Mouse (Mus musculus): ENCODE results near the gene Plbd2.

The Plbd2 gene

DNA sequence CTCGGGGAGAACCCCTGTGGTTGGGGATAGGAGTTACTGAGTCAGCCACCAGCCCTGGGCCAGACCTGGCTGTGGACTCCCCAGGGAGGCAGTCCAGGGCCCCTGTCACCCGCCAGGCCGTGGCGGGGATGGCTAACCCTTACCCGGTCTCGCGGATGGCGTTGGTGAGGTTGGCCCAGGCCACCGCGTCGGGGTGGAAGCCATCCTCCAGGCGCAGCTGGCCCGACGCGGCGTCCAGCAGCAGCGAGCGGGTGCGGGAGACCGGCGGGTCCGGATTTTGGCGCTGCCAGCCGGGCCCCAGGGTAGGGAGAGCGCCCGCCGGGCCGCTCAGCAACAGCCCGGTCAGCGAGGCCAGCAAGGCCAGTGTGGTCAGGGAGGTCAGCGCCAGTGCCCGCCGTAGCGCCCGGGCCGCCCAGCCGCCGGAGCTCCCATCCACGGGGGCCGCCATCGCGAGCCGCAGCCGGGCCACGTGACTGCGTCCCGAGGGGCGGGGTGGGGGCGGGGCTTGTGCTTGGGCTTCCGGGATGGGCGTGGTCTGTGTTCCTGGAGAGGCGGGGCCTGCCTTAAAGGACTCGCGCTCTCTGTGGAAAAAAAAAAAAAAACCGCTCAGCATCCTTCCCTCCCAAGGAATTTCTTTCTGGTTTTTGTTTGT lies at the start of gene Plbd2:
Gene Plbd2, minus strand, starts transcription at position 482 of the 652 bp plus-strand sequence.
- DNase-seq (ENCODE audit: low read depth, low spot score), result peak; percentile 92

DNA sequence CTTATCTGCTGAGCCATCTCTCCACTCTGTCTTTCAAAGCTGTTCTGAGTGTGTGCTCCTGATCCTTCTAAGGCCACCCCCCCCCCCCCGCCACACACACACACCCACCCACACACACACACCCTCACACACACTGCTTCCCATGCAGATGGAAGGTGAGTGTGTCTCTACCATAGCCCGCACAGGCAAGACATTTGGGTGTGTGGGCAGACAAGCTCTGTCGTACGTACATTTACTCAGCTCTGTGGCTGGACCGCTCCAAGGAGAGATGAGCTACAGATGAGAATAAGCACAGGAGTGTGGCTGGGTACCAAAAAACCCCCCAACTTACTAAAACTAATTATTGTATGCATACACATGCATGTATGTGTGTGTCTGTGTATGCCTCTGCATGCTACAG lies 47.2 kb upstream of the Plbd2 start:
- peak; percentile 64 for DNase-seq (ENCODE audit: low read depth, low spot score)

DNA sequence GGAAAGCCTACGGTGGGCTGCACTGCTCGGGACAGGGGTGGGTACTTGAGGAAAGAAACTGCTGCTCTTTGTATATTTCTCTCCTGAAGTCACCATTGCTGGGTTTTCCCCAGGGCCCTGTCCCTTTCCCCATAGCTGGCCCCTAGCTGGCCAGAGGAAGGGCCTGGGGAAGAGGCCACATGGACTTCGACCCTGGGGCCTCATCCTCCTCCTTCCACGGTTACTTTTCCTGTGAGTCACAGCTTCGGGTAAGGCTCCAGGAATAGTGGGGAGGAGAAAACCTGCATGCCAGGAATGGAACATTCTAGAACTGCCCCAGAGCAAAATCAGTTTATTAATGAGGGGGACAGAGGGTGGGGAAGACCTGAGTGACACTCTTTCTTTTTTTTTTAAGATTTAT lies 46.7 kb upstream of the Plbd2 start:
- no peak for DNase-seq (ENCODE audit: low read depth, low spot score)

DNA sequence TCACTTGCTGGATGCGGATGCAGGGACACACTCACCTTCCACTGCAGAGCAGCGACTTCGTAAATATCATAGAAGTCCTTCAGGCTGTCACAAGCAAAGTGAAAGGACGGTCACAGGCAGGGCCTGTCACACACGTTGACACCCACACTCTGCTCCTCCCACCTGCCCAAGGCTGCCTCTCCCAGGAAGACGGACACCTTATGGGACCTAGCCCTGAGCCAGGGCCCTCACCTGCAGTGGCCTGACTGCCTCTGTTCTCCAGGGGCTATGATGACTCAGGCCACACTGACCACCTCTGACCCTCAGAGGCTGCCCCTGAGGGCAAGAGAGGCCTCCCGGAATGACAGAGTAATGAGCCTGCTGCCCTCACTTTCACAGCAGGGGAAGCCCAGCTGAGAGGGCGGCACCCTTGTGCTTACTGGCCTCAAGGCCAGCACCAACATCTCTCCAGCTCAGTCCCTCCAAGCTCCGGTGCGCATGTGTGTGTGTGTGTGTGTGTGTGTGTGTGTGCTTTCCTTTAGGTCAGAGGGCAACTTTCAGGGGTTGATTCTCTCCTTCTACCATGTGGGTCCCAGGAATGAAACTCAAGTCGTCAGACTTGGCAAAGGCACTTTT lies 44.9 kb upstream of the Plbd2 start:
- no peak for DNase-seq (ENCODE audit: low read depth, low spot score)

DNA sequence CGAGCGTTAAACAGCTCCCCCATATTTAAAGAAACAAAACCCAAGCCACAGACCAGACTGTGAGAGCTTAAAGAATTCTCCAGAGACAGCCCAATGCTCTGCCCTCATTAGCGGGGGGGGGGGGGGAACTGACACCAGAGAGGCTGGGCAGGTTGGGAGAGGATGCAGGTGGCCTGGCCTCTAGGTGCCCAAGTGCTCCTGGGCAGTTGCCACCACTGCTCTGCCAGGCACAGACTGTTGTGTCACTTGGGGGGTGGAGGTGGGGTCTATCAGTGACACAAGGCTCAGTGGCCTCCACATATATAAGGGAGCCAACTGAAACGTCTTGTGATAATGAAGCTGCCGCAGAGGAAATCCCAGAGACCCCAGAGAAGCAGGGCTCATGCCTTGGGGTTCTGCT lies 33.2 kb upstream of the Plbd2 start:
- no peak for DNase-seq (ENCODE audit: low read depth, low spot score)

DNA sequence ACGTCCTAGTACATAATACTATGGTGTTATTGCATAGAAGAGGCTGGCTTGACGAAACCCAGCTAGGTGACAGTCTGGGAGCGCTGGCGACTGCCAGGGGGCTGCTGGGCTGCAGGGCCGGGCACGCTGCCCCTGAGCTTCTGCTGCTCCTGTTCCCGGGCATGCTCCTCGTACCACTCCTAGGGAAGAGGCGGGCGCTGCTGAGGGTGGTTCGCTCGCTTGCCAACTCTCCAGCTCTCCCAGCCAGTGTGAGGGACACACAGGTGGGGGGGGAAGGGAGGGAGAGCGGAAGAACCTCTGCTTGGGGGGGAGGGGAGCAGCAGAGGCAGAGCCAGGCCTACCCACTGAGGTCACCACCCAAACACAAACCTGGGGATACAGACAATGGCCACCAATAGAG lies 32.6 kb upstream of the Plbd2 start:
- DNase-seq (ENCODE audit: low read depth, low spot score), result peak; percentile 66

DNA sequence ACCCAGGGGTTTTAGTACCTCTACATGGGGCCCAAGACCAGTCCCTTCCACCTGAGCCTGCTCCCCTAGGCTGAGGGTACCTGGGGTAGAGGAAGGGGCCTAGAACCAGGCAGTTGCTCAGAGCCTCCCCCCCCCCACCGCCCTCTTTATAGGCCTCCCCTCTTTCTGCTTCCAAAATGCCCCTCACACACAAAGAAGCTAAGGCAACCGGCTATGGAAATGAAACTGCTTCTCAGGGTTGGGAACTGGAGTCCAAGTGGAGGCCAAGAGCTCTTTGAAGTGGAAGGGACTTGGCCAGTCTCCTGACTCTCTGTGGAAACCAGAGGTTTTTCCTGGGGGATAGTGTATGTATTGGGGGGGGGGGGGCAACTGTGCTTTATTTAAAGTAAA lies 31.3 kb upstream of the Plbd2 start:
- no peak for DNase-seq (ENCODE audit: low read depth, low spot score)

DNA sequence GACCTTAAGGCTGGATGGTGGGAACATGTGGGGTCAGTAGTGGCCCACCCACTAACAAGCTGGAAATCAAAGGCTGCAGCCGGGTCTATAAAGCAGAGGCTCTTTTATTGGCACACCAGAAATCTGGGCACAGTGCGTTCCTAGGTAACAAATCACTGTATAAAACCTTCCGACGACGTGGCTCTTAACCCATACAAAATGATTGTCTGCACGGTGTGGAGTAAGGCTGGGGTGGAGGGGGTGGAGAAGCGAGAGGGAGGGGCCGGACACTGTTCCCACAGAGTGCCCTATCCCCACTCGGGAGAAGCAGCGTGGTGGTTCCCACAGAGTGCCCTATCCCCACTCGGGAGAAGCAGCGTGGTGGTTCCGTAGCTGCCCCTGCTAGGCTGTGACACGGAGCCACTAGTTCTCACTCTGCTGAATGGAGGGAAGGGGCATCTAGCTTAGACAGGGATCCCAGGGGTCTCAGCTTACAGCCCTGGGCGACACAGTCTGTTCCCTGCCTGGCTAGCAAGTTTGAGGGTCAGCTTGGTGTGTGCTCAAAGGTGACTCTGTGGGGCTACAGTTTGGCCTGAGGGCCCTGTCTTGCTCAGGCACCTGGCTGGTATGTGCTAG lies 30.8 kb upstream of the Plbd2 start:
- DNase-seq (ENCODE audit: low read depth, low spot score), result no peak

DNA sequence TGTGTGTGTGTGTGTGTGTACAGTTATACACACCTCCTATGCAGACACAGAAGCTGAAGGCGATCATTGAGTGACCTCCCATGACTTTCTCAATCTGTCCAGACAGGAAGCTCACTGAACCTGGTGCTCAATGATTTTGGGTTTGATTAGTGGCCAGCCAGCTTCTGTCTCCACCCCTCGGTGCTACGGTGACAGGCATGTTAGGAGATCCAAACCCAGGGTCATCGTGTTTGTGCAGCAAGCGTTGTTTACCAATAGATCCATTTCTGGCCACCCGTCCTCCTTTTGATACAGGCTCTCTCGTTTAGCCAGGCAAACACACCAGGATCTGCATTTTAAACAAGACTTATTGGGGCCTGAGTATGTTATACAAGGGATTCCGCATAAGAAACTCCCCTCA lies 28.2 kb upstream of the Plbd2 start:
- no peak for DNase-seq (ENCODE audit: low read depth, low spot score)

DNA sequence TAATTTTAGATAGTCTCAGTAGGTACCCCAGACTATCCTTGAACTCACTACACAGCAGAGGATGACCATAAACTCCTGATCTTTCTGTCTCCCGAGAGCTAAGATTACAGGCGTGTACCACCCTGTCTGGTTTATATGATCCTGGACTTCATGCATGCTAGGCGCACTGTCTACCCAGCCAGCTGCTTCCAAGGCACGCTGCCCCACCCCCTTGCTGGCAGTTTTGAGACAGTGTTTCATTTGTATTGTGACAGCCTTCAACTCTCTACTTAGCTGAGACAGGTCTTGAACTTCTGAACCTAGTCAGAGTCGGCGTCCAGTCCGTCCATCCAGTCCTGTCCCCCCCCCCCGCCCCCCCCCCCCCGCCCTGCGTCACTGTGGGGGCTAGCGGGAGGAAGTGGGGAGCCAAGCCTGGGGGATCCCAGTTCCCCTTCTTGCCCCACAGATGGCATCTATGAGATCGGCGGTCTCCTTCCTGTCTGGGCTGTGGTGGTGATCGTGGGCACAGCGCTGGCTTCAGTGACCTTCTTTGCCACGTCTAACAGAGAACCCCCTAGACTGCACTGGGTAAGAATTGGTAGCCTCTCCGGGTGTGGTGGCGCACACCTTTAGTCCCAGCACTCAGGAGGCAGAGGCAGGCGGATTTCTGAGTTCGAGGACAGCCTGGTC lies 24.0 kb upstream of the Plbd2 start:
- peak; percentile 29 for DNase-seq (ENCODE audit: low read depth, low spot score)

DNA sequence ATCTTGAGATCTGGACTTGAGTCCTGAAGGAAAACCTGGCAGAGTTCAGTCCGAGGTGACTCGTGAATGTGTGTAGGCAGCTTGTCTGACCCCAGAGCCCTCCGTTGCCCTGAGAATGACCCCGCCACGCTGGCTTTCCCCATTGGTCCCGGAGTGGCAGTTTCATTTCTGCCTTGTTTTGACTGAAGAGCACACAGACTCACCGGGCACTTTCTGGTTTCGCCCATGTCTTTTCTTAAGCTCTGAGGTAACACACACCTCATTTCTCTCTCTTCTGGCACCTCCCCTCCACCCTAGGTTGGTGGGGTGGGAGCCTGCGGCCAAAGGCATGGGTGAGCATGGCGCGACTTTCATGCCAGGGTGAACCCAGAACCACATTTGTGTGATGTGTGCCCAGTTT lies 22.9 kb upstream of the Plbd2 start:
- no peak for DNase-seq (ENCODE audit: low read depth, low spot score)

DNA sequence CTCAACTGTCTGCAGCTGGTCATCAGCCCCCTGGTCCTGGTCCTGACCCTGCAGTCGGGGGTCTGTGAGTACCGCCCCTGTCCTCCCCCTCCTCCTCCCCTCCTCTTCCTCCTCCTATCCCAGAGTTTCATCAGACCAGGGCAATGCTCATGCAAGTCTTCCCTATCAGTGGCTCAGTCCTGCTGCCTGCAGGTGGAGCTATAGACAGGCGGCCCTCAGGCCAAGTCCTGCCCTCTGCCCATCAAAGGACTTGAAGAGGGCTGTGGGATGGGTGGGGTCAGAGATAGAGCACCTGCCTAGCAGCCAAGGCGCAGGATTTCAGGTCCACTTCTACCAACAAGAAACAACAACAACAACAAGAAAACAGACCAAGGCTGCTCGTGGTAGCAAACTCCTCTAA lies 22.3 kb upstream of the Plbd2 start:
- peak; percentile 55 for DNase-seq (ENCODE audit: low read depth, low spot score)

DNA sequence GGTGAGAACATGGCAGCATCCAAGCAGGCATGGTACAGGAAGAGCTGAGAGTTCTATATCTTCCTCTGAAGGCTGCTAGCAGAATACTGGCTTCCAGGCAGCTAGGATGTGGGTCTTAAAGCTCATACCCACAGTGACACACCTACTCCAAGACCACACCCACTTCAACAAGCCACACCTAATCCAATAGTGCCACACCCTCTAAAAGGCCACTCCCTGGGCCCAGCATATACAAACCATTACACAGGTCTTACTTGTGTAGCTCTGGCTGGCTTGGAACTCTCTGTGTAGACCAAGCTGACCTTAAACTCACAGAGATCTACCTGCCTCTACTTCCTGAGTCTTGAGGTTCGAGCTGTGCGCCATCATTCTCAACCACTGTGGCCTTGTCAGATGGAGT lies 21.3 kb upstream of the Plbd2 start:
- DNase-seq (ENCODE audit: low read depth, low spot score), result no peak

DNA sequence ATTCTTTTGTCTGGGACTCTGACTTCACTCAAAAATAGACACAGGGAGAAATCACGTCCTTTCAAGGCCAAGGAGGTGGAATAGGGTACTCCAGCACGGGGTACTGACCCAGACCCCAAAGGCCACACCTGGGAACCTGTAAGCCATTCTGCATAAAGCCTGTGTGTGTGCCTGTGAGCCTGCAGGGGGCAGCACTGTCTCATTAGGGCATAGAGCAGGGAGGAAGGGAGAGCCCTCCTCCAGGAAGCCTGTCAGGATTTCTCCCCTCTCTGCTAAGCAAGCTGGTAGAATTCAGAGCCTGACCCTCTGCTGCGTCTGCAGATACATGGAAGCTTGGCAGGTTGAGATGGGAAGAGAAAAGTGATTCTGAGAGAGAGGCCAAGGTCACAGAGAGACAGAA lies 19.2 kb upstream of the Plbd2 start:
- peak; percentile 52 for DNase-seq (ENCODE audit: low read depth, low spot score)

DNA sequence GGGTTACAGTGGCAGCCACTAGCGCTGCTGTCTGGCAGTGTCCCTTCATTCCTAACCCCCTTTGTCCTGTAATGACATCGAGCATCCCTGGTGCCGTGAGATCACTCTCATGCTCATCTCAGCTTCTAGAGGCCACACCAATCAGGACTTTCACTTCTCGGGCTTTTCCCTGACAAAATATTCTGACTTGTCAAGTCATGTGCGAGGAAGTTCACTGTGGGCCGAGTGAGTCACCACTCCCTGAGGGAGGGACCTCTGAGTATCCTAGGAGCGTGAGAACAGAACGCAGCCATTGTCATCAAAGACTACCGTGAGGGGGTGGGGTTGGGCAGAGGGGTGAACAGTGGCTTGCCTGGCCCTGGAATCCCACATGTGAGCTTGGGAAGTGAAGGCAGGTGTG lies 14.1 kb upstream of the Plbd2 start:
- DNase-seq (ENCODE audit: low read depth, low spot score), result peak; percentile 21

DNA sequence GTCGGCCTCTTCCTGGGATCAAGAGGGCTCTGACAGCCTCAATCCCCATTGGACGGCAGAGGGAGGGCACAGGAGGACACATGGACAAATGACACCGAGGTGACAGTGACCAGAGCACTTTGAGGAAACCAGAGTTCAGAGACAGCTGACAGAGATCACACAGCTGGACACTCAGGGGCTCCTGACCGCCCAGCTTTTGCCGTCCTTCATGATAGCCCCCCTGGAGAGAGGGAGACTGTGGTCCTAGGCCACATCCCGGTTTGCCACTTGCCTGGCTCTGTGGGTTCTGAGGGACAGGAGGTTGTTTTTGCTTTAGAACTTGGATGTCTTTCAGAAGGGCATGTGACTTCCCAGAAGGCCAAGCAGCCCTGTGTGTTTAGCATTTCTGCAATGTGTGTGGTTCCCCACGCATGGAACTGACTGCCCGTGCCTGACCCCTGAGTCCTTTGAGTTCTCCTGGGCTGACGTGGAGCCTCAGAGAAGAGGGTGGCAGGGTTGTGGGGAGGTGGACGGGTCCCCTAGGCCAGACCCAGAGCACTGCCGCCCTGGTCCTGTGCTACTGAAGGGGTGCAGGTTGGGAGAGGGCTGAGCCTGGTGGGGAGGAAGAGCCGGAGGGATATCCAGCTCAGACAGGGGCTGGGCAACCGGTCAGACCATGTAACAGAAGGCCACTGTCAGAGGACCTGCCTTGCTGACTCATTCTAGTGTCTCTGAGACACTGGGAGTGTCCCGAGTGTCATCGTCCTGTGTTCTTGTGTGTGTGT lies 13.0 kb upstream of the Plbd2 start:
- peak; percentile 20 for DNase-seq (ENCODE audit: low read depth, low spot score)

DNA sequence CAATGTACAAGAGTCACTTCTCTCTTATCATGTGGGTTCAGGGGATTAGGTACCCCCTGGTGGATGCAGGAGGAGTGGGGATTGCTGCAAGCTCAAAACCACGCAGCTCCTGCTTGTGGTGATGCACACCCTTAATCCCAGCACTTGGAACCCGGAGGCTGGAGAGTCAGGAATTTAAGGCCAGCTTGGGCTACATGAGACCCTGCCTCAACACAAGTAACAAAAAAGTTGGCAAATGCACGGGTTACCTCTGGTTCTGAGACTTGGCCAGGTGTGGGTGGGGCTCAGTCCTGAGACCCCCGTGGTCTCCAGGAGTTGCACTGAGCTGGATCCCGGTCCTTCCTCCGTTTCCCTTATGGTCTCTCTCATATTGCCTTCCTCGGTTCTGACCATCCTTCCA lies 12.0 kb upstream of the Plbd2 start:
- DNase-seq (ENCODE audit: low read depth, low spot score), result no peak

DNA sequence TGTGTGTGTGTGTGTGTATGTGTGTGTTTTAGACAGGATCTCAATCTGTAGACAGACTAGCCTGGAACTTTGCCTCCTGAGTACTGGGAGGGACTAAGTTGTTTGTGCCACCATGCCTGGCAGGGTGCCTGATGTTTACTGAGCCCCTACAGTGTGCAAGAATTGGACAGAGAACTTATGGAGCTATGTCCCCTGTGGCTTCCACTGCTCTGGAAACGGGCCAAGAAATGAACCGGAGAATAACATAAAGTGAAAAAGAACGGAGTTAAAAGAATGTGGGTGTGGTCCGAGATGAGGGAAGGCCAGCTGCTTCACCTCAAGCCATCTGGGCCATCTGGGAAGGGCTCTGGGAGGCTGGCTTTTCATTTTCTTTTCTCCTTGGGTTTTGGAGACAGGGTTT lies 11.3 kb upstream of the Plbd2 start:
- no peak for DNase-seq (ENCODE audit: low read depth, low spot score)

DNA sequence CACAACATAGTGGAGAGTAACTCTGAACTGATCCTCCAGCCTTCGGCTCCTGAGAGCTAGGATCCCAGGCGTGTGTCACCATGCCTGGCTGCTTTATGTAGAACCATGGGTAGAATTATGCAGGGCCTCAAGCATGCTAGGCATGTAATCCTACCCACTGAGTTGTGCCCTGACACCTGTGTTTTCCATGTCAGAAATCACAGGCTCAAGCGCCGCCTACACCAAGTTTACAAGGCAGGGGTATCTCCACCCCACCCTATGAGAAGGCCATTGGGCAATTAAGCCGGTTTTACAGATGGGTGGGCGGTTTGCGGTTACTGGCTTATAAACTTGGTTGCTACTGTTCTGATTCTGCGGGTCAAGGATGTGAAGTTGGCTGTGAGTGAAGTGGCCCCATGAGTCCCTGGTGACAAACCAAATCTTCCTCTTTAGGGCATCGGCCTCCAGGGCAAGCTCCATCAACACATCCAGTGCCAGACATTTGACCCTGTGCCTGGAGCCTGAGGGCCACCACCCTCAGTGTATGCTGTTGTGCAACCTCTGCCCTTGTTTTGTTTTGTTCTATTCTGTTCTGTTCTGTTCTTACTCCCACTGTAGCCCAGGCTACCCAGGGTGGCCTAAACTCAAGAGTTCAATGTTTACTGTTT lies 10.7 kb upstream of the Plbd2 start:
- no peak for DNase-seq (ENCODE audit: low read depth, low spot score)

DNA sequence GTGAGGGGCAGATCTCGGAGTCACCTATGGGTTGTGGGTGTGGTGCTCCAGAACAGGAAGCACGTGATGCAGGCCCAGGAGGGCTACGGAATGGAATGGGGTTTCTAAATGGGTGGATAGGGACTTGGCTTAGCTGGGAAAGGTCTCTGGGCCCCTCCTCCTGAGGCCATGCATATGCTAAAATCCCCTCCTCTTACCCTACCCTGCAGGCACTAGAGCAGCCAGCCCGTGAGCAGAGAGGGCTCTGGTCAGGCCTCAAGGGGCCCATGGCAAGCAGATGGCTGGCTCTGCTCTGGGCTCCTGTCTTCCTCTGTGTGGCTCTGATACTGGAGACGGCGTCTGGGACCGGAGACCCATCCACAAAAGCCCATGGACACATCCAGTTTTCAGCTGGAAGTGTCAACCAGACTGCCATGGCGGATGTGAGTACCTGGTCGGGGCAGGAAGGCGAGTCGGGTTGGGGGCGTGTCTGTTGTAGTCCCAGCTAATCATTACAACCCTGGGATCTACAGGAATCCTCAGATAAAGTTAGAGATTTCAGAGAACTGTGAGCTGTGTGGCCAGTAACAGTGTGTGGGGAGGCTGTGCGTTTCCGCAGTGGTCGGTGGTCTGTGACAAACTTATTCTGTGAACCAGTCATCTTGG lies 9.6 kb upstream of the Plbd2 start:
- no peak for DNase-seq (ENCODE audit: low read depth, low spot score)

DNA sequence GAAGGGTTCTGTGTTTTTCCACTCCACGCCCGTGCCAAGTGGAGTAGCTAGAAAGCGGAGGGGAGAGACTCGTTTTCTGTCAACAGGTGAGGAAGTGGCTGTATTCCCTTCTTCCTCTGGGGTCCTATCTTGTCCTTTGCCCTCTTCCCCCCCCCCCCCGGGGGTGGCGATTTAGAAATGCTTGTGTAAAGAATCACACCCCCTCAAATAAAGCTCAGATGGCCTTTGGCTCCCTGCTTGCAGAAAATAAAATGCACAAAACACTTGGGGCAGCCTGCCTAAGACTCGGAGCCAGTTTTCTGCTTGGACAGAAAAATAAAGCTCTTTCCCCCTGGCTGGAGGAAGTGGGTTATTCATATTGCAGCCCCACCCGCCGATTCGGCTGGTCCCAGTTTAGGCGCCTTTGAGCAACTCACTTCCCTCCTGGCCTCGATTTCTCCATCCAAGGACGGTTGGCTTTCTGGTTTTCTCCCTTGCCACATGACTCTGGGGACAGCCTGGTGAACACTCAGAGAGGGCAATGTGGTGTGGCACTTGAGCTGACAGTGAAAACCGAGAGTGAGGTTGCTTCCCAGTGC lies 8.3 kb upstream of the Plbd2 start:
- peak; percentile 14 for DNase-seq (ENCODE audit: low read depth, low spot score)
